Mouse (Mus musculus) left cerebral cortex, postnatal 4 days (tissue): Measurements from ENCODE around the gene Myo1d. TPM values are rescaled to one million over a fixed set of nuclear protein-coding genes. Genes with fewer than 3 reads are reported as not detected.
A peak's percentile ranks its signal among the peaks of the same experiment; 100 is the strongest.

Experiments used
- DNase-seq: peaks from one replicate; pipeline ENCODE4 v3.0.0-alpha.2; 2022
- intact Hi-C: fragments of 180-260 bp; cut with DNase I; formaldehyde crosslinking; loops from one replicate; pipeline ENCODE4 v1.15.1; 2025
- total RNA-seq, 2 experiments: library from RNA; stranded (reverse); gene quantifications; 2 replicates each; pipeline ENCODE4 v1.2.3; 2021

The Myo1d gene
- total RNA-seq, 2 experiments from 2014 or later = 3.0 to 3.8 TPM

DNA sequence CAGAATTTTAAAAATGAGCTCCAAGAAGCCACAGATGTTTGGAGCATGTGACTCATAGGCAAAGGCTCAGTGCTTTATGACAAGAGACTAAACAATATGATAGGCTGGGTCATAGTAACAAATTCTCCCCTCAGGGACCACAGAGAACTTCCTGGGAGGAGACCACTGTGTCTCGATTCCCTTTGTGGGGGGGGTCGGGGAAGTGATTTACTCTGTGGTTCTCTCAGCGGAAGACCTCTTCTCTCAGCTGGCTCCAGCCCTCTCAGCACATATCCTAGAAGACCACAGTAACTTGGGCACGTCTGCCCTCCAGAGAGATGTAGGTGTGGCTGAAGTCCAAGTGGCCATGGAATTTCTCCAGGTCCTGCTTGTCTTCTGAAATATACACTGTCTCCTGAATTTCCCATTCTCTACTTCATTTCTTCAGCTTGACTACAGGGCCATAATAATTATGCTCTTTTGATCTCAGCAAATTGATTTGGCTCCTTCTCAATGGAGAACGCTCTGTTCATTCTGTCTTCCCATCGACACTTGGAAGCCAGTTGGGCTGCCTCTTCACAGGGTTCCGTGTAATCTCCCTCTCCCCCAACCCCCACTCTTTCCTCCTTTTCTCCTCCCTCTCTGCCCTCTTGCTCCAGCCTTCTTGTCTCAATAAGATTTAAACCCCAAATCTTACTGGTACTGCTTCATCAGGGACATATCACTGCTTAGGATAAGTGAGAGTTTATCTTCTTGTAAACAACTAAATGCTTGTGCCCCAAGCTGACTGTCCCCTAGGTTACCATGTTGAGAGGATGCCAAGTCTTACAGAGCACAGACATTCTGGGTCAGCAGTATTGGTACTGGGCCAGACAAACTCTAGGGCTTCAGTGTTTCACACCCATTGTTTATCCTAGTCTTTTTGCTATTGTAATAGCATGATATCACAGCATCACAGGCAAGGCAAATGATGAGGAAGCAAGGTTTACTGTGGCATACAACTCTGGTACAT, 214.6 kb downstream of the Myo1d start:
- DNase-seq = peak; percentile 59
- intact Hi-C loops = no loop called here

- DNase-seq = peak; percentile 65
- intact Hi-C loops = no loop called here
These were observed 217.3 kb downstream of the Myo1d start for GRCm38 (mm10) chr11:80562479-80562878.

DNA sequence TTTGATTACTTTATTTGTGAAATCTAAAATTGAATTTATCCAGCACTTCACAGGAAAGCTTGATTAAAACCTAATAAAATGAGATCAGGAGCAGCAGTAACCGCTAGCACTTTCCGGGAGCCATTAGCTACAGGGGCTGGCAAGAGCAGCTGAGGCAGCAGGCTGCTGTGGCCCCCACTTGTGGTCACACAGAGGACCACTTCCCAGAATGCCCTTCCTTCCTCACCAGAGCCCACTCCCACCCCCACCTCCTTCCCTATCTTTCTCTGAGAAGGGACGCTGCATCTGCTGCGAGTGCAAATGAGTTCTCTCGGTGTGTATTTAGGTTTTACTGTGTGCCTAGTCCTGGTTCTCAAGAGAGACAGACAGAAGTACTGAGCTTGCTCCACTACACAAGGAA, 219.1 kb downstream of the Myo1d start:
- no peak for DNase-seq
- intact Hi-C loops = no loop called here

GRCm38 (mm10) chr11:80555416-80555815, 224.4 kb downstream of the Myo1d start:
- intact Hi-C loops = no loop called here
- no peak for DNase-seq

GRCm38 (mm10) chr11:80553046-80553445, 226.8 kb downstream of the Myo1d start:
- no peak for DNase-seq
- intact Hi-C loops = loop anchor here (5.0 kb wide), 1 partner anchor 71 kb away; no protein-coding TSS in a partner anchor

DNA sequence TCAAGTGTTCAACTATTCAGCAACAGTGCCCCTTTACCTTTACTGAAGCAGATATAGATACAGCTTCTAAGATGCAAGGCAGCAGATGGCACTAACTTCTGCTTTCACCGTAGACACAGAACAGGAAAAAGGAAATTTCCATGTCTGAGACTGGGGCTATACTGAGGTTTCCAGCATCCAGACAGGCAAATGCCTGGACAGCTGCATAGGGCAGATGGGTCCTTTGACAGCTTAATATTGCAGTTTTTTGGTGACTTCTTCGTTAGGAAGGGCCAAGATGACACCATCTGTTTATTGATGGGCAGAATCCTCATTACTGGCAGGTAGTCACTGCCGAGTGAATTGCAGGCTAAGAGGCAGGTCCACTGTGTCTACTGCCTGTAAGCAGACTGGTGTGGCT, 228.2 kb downstream of the Myo1d start:
- intact Hi-C loops = loop anchor here (5.0 kb wide), 1 partner anchor 69 kb away; no protein-coding TSS in a partner anchor
- peak; percentile 36 for DNase-seq

GRCm38 (mm10) chr11:80550264-80550663, 229.6 kb downstream of the Myo1d start:
- peak; percentile 76 for DNase-seq
- intact Hi-C loops = loop anchor here (5.0 kb wide), 1 partner anchor 68 kb away; no protein-coding TSS in a partner anchor

- intact Hi-C loops = loop anchor here (5.0 kb wide), 1 partner anchor 68 kb away; no protein-coding TSS in a partner anchor
- DNase-seq = no peak
These were observed 230.0 kb downstream of the Myo1d start for GRCm38 (mm10) chr11:80549854-80550253.

- intact Hi-C loops = no loop called here
- no peak for DNase-seq
These were observed 233.6 kb downstream of the Myo1d start for GRCm38 (mm10) chr11:80546233-80546632.

DNA sequence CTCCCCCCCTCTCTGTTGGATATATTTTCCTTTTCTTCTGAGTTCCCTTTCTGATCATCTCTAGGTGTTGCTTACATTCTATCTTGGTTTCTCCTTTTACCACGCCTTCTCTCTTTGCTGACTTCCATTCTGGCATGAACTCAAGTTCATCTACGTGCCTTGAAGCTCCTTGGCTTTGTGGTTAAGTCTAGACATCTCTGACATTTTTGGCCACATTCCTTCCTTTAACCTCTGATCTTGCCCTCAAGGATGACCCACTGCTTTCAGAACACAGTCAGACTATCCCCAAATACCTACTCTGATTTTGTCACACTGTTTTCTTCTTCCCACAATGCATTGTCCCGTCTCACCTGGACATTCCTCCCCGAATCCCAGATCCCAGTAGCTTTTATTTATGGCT, 240.8 kb downstream of the Myo1d start:
- intact Hi-C loops = no loop called here
- DNase-seq = no peak

DNA sequence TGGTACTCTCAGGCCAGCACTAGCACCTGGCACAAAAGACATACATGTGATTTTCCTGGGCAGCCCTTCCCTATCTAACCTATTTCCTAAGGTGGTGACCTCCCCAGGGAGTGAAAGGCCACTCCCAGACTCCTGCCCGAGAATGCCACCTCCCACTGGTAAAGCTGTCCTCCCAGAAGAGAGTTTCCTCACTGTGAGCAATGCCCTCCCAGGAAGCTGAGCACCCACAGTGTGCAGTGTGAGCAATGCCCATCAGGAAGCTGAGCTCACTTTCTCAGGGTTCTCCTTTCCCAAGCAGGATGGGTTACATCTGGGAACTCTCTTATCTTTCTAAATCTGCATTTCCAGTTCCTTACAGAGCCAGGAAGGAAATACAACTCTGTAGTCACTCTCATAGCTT, 246.9 kb downstream of the Myo1d start:
- no peak for DNase-seq
- intact Hi-C loops = no loop called here

DNA sequence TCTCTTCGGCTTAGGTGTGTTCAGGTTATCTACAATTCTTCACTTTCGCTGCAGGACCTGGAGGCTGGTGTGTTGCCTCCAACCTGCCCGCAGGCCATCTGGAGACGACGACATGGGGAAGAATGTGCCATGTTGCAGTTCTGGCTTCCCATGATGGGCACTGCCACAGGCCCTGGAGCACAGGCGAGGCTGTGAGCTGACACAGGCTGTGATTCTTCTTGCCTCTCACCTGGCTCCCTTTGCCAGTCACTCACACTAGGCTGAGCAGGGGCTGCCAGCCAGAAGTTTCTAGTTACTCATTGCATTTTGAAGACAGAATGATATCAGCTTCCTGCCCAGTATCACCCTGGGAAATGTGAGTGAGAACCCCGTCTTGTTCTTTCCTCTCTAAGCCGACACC, 250.7 kb downstream of the Myo1d start:
- intact Hi-C loops = no loop called here
- no peak for DNase-seq

DNA sequence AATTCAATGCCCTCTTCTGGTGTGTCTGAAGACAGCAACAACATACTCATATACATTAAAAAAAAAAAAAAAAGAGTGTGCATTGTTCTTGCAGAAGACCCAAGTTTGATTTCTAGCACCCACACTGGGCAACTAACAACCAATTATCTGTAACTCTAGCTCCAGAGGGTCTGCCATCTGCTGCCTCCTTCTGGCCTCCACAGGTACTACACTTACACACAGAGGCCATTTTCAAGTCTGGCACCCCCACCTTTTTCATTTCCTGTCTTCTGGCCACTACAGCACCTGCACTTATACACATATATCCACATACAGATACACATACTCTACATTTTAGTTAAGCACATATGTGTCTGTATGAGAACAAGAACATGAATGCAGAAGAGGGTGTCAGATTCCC, 252.1 kb downstream of the Myo1d start:
- no peak for DNase-seq
- intact Hi-C loops = no loop called here

DNA sequence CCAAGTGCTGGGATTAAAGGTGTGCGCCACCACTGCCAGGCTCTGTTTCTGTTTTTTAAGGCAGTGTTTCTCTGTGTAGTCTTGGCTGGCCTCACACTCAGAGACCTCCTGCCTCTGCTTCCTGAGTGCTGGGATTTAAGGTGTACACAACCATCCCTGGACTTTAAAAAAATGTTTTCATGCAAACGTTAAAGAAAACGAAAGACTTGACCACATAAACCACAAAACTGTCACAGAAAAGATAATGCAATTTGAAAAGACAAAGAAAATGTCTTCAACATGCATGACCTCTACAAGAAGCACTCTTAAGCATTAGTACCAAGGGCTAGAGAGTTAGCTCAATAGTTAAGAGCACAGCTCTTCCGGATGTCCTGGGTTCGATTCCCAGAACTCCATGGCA, 255.6 kb downstream of the Myo1d start:
- intact Hi-C loops = no loop called here
- DNase-seq = no peak

GRCm38 (mm10) chr11:80523410-80523809, 256.4 kb downstream of the Myo1d start:
- DNase-seq = no peak
- intact Hi-C loops = no loop called here

- intact Hi-C loops = no loop called here
- no peak for DNase-seq
These were observed 257.0 kb downstream of the Myo1d start for GRCm38 (mm10) chr11:80522852-80523251.

DNA sequence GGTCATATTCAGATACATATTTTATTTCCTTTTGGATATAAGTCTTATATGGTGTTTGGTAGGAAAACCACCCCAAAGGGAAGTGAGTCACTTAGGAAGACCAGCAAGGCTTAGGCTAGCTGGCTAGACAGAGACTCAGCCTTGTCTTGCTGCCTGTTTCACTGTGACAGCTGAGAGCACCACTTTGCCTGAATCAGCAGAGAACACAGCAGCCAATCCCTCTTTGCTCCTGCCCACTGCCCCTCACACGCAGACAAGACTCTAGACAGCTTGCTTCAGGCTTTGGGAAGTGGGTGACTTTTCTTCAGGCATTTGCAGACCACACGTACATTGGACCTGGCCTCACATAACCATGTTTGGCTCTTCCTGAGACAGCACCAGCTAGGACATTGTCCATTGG, 258.7 kb downstream of the Myo1d start:
- no peak for DNase-seq
- intact Hi-C loops = no loop called here

- DNase-seq = peak; percentile 79
- intact Hi-C loops = loop anchor here (5.0 kb wide), 1 partner anchor 36 kb away; no protein-coding TSS in a partner anchor
These were observed 261.1 kb downstream of the Myo1d start for GRCm38 (mm10) chr11:80518421-80519367.

GRCm38 (mm10) chr11:80515895-80516294, 263.9 kb downstream of the Myo1d start:
- intact Hi-C loops = loop anchor here (5.0 kb wide), 1 partner anchor 34 kb away; no protein-coding TSS in a partner anchor
- DNase-seq = no peak

GRCm38 (mm10) chr11:80515346-80515745, 264.5 kb downstream of the Myo1d start:
- intact Hi-C loops = loop anchor here (5.0 kb wide), 1 partner anchor 33 kb away; no protein-coding TSS in a partner anchor
- DNase-seq = no peak

GRCm38 (mm10) chr11:80513796-80514195, 266.0 kb downstream of the Myo1d start:
- intact Hi-C loops = no loop called here
- DNase-seq = no peak
